Mouse (Mus musculus) frontal cortex, adult (tissue): ENCODE data around the gene Rpl22l1.
"Not testable (repeated sequence)": the region's sequence is repeated elsewhere in the genome, so short reads cannot be mapped to it uniquely, and the experiment has no call there.

ENCODE experiments used
- ATAC-seq: cut with Nextera tagmentation; 2 replicates; pipeline ENCODE4 v1.9.2; 2017; ENCODE audit warnings: mild to moderate bottlenecking, moderate library complexity, mixed read lengths; ENCODE audit not compliant: low TSS enrichment

Gene Rpl22l1

DNA sequence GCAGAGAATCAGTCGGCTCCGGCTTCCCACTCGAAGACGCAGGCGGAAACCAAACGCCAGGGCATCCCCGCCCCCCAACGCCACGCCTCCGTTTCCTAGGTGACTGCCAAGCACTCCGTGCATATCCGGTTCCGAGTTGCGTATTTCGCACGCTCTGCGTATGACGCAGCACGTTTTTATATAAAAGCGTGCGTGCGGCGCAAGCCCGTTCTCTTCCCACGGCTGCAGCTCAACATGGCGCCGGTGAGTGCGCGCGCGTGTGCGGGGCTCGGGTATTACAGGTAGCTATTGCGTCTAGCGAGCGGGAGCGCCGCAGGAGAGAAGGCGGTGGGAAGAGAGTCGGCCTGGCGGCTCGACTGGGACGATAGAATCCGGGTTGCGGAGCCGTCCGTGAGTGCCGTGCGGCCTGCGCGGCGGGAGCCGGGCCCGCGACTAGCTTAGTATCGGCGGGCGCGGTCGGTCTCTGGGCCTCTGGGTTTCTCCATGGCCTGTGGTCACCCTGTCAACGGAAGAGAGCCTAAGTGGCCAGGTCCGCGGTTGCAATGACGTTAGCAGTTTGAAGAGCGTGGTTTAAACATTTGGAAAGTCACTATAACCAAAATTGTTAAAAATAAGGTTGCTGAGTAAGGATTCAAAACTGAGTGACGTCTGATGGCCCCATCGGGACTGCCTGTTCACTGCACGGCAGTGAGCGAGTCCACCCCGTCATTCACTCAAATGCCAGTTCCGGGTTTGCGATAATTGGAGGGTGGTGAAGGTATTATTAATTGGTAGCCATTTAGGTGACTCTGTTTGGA is at the start of gene Rpl22l1:
Gene Rpl22l1, plus strand, starts transcription at position 136 of the 797 bp plus-strand sequence.
- peak; percentile 98 for ATAC-seq

DNA sequence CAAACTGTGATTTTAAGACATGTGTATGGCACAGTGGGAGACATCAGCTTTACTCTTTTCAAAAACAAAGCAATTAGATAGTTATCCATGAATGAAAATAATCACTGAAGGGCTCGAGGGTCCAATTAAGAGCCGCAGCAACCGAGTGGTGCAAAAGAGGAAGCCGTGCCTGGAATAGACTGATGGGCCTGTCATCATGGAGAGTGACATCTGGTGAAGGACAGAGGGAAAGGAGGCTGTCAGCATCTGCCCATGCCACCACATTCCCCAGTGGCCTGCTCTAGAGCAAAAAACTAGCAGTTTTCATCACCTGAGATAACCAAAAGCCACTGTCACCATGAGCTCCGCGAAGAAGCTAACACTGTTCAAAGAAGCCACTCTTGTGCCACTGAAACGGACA is 49.8 kb upstream of the Rpl22l1 start:
- no peak for ATAC-seq

DNA sequence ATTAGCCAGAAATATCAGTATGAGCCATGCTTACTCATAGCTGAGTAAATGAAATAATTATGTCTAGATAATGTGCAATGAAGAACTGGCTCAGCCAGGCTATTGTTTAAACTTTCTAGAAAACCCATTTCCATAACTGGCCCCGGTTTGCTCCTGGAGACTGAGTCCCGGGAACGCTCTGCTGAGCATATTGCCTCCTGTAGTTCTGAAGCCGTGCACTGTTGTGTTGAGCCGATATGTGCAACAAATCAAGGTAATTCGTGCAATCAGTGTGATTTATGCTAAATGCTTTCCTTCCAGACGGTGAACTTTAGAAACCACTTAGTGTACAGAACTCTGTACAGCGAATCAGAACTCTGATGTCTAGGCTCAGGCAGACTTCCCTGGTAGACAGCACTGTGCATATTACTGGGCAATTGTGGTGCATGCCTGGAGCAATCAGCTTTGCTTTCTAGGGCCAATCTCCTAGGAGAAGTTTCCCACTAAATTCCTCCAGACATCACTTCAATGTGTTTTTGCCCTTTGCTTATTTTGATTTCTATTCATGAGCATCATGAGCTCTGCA is 43.9 kb upstream of the Rpl22l1 start:
- no peak for ATAC-seq

DNA sequence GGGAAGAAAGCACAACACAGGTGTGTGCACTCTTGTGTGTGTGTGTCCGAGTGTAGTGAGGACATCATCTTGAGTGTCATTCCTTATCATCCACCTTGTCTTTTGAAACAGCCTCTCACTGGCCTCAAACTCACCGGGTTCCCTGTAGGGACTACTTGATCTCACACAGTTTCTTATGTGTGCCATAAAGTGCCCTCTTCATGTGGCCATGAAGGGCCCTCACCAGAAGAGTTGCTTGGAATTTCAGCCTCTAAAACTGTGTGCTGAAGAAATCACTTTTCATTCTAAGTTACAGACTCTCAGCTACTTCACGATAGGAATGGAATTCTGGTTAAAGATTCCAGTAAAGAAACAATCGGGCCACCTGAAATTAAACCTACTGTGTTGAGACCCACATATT is 38.3 kb upstream of the Rpl22l1 start:
- no peak for ATAC-seq

DNA sequence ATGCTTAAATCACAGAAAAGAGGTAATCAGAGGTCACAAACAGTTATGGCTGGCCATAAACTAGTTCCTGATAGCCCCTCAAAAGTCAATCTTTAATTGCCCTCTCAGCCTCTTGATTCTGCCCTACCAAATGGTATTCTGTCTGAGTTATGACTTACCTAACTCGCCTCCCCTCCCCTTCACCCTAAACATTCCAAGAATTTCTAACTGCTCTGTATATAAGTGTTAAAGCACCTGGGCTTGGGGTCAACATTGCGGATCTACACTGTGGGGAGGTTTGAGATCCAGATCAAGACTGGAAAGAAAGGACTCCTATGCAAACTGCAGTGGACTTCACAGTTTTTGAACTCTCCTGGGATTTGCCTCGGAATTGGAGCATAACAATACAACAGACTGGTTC is 37.0 kb upstream of the Rpl22l1 start:
- no peak for ATAC-seq

DNA sequence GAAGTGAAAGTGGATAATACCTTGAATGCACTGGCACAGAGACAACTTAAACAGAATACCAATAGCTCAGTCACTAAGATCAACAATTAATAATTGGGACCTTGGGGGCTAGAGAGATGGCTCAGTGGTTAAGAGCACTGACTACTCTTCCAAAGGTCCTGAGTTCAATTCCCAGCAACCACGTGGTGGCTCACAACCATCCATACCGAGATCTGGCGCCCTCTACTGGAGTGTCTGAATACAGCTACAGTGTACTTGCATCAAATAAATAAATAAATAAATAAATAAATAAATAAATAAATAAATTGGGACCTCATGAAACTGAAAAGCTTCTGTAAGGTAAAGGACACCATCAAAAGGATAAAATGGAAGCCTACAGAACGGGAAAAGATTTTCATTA is 32.3 kb upstream of the Rpl22l1 start:
- ATAC-seq: not testable (repeated sequence)

DNA sequence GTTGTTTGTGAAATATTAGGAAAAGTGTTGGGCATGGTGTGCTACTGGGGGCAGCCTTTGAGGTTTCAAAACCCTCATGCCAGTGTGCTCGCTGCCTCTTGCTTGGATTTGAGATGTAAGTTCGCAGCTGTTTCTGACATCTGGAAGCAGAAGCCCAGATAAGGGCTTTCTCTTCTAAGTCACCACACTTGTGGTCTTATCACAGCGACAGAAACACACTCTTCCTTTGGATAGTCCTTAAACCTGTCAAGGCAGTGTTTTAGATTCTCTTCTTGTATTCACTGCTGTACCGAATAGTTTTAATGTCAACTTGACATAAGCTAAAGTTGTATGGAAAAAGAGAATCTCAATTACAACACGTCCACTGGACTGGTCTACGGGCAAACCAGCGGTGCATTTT is 29.9 kb upstream of the Rpl22l1 start:
- no peak for ATAC-seq

DNA sequence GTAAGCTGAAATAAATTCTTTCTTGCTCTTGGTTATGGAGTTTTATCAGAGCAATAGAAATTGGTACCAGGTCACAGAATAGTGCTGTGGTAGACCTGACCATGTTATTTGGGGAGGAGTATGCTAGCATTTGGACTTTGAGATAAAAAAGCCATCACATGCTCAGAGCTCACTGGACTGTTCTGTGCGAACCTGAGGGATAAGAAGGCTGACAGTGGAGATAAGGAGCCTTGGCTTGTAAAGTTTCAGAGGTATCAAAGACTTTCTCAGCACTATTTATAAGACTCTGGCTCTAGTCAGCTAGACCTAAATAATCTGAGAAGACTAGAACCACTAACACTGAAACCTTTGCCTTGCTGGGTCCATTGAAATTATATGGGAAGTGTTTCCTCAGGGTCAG is 29.3 kb upstream of the Rpl22l1 start:
- ATAC-seq: no peak

DNA sequence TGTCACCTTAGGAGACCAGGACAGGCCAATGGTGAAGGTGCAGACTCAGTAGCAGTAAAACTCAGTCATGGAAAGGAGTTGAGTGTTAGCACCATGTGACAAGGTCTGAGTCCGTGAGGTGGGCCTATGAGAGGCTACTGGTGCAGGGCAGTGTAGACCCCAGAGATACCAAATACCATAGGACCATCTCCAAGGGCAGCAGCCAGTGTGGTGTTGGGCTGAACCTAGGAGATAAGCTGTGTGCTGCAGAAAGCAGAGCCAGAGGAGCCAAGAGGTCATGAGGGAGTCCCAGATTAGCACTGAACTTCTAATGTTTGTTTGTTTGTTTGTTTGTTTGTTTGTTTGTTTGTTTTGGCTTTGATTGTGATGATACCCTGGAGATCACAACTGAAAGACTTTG is 28.7 kb upstream of the Rpl22l1 start:
- no peak for ATAC-seq

DNA sequence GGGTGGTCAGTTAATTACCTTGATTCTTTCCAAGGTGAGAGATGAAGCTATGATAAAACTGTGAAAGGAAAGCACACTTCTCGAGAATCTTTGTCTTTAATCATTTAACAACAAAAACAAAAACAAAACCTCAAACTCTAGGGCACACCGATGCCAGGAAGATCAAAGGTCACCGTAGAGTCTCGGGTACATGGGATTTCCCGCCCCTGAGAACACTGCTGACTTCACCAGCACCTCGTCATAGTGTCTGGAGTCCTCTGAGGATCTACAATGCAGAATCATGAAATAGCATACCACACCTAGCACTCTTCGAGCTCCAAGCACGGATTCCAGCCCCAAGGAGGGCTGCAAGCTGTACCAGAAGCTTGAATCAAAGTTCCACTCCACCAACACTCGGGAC is 24.7 kb upstream of the Rpl22l1 start:
- ATAC-seq: peak; percentile 24

DNA sequence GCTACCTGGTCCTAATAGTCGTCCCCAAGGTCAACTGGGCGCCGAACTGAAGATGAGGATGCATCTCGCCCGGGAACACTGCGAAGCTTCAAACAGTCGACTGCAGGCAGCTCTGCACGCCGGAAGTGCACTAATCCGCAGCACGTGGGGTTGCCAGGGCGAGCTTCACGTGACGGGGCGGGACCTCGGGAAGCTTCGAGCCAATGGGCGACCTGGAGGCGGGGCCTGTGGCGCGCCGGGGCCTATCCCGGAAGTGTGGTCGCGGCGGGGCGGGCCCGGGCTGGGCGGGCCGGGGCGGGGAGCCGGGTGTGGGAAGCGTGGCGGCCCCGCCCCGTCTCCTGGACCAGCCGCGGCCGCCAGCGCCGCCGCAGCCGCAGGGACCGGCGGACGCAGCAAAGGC is 24.2 kb upstream of the Rpl22l1 start, which contains the start of gene Eif5a2:
Gene Eif5a2, plus strand, starts transcription at position 283 of the 400 bp plus-strand sequence.
- peak; percentile 98 for ATAC-seq

DNA sequence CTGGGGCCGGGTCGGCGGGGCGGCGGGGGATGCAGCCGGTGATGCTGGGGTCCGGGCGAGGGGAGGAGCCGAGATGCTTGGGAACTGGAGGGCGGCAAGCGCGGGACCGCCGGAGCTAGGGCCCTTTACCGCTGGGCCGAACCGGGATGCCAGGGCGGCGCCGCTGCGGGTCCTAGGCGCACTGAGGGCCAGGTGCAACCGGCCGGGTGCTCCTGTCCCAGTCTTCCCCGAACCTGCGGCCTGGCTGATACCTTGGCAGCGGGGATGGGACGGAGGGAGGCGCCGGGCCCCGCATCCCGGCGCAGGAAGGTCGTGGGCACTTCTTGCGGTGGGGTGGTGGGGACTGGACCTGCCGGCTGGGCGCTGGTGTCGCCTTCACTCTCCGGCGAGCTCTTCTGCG is 23.8 kb upstream of the Rpl22l1 start:
- ATAC-seq: peak; percentile 68

DNA sequence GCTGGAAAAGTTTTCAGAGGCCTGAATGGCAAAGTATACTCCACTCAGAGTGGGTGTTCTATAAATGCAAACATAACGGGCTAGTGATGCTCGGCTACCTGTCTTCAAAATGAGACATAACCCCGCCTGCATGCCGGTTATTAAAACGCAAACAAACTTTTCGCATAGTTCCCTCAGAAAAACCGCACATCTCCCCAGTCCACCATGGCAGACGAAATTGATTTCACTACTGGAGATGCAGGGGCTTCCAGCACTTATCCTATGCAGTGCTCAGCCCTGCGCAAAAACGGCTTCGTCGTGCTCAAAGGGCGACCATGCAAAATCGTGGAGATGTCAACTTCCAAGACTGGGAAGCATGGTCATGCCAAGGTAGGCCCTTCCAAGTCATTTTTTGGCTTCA is 23.4 kb upstream of the Rpl22l1 start:
- ATAC-seq: no peak

DNA sequence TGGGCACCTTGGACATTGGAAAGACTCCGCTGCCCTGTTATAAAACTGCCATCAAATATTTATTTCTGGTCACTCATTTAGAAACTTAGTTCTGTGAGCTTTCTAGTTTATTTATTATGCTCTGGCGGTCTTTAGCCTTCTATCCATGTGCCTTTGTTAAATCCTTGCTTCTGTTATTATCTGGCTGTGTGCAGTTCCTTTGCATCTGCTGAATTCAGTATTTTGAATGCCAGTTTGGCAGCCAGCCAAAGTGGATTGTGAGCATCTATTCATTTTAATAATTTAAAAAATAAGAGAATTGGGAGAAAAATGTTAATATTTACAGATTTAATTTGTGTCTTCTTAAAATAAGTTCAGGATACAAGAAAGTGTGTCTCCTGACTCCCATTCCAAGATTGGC is 21.1 kb upstream of the Rpl22l1 start:
- no peak for ATAC-seq

DNA sequence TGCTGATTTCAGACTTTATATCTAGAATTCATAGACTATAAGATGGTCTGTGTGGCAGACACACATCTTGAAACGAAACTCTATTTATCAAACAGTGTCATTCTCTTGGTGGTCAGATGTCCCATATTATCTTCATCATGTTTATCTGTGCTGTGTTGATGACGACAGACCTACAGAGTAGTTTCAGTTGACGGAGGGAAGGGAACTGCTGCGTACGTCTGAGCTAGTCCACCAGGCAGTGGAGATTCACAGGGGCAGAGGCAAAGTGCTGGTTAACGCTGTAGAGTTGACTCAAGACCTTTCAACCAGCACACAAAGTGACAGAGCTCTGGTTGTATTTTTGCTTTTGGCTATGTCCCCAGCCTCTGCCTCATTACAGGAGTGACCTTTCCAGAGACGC is 10.4 kb upstream of the Rpl22l1 start:
- ATAC-seq: no peak

DNA sequence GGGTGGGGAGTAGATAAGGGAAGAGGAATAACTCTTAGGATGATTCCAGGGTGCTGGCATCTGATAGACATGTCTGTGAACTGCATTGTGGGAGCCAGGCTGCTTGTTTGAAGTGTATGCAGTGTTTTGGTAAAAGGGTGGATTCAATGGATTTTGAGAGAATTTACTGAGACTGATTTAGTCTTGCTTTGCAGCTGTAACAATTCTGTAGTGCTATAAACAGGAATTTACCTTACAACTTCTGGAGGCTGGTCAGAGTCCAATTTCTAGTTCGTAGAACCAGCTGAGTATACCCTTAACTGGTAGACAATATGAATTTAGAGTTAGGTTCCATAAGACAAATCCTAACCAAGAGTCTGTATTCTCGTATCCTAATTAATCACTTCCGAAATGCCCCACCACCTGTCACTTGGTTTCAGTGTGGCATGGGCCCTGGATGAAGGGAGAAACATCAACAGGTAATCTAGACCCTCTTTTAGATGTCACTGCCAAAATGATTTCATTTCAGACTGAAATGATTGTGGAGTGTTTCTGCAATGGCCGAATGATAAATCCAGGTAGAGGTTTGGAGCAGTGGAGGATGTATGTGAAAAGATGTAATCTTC is 2.9 kb downstream of the Rpl22l1 start:
- ATAC-seq: no peak

DNA sequence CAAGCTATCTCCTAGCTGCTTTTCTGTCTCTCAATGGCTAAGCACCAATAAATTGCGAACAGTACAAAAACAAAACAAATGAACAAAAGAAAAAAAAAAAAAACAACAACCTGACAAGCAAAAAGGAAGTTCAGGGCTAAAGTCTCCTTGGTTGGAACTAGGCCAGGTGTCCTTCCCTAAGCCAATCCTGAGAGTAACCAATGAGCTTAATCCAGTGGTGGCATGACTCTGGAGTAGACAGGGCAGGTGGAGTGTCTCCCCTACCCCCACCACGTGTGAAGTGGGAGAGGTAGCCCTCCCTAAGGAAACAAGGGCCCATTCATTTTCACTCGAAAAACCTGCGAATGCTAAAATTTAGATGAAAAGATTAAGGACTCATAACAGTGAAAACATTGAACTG is 6.2 kb downstream of the Rpl22l1 start:
- no peak for ATAC-seq

DNA sequence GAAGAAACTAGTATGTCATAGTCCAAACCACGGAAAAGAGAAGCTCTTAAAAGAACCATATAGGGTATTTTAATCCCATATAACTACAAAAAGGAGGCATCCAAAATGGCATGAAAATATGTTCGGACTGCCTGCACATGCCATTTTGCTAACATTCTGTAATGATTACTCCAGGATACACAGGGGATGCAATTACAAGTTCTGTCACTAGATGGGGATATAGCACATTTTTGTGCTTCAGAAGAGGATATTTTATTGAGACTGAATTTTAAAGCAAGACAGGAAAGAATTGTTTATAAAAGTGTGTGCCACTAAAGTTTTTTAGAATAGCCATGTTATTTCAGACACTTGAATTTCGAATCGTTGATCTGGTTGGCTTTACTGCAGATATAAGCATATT is 9.1 kb downstream of the Rpl22l1 start:
- peak; percentile 92 for ATAC-seq

DNA sequence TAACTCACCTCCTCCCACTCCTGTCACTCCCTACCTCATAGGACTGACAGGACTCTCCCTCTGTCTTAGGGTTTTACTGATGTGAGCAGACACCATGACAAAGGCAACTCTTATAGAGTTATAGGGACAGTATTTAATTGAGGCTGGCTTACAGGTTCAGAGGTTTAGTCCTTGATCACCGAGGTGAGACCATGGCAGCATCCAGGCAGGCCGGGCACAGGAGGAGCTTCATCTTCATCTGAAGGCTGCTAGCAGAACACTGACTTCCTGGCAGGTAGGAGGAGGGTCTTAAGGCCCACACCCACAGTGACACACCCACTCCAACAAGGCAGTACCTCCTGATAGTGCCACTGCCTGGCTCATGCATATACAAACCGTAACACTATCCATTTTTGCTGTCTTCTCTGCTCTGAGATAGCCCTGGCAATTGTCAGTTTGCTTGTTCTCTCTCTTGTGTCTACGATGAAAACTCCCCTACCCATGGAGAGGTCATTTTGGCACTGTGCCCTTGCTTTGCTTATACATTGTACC is 10.8 kb downstream of the Rpl22l1 start:
- no peak for ATAC-seq

DNA sequence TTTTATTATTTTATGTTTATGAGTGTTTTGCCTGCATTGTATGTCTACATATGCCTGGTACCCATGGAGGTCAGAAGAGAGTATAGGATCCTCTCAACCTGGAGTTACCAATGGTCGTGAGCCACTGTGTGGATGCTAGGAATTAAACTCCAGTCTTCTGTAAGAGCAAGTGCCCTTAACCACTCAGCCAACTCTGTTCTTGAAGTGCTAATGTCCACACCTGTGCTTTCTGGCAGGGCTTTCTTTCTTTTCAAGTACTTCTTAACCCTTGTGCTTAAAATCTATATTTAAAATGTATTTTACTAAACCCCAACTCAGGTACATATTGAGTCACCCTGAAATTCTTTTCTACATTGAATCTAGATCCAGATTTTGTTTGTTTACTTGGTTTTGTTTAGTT is 21.0 kb downstream of the Rpl22l1 start:
- no peak for ATAC-seq

DNA sequence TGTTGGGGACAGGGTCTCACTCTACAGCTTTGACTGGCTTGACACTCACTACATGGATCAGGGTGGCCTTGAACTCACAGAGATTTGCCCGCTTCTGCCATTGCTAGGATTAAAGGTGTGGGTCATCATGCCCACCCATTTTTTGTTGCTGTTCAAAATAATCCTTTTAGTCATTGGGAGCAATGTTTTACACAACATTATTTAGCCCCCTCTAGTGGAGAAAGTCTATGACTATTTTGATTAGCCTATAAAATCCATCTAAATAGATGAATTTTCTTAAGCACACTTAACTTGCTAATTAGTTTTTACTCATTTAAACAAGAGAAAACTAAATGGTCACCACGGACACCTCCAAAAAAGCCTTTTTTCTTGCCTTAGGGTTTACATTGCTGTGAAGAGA is 22.4 kb downstream of the Rpl22l1 start:
- ATAC-seq: no peak

DNA sequence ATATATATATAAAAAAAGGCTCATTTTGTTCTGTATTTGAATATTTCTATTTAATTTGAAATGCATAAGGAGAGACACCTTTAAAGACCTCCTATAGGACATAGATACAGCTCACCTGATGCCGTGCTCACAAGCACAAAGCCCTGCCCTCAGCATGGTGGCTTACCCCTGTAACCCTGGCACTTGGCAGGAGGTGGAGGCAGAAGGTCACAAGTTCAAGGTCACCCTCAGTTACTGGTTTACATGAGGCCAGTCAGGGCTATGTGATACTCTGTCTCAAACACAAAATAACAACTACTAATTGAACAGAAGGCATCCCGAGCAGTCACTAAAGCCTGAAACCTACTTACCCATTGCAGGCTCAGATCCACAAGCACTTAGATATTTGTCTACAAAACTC is 24.2 kb downstream of the Rpl22l1 start:
- ATAC-seq: no peak

DNA sequence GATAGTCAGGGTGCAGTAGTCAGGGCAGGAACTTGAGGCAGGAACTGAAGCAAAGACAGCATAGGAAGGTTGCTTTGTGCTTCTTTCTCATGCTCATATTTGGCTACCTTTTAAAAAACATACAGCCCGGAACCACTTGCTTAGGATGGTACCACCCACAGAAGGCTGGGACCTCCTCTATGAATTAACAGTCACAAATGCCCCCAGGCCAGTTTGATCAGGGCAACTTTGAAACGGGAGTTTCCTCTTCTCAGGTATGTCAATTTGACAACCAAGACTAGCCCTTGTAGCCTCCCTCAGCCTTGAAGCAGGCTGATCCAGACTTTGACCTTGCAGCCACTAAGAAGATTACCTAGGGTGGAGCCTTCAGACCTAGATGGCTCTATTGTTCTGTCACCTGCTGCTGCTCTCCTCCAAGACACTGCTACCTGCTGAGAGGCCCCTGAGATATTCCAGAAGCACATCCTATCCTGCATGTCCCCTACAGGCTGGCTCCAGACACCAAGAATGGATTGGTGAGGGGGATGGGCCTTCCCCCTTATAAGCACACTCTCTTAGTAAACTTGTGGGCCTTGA is 31.6 kb downstream of the Rpl22l1 start:
- ATAC-seq: no peak
